Mouse (Mus musculus) forebrain, embryonic 14.5 days (tissue): ENCODE results near the gene Mitf. TPM values are rescaled to one million over a fixed set of nuclear protein-coding genes. Genes with fewer than 3 reads are reported as not detected.

Experiments
- ATAC-seq: fragments of 200-750 bp; cut with Nextera tagmentation; 2 replicates; pipeline ENCODE4 v1.8.0; 2017; ENCODE audit warnings: mild to moderate bottlenecking, moderate library complexity
- DNase-seq: peaks from one replicate; pipeline ENCODE4 v3.0.0-alpha.2; 2015; ENCODE audit warnings: low spot score
- H3K27ac ChIP-seq: fragments of 300-500 bp; sonication (generic); 2 replicates; pipeline ENCODE4 v1.5.1; 2014; ENCODE audit warnings: low read depth, mild to moderate bottlenecking, control low read depth, low read length, moderate library complexity
- H3K27me3 ChIP-seq: fragments of 300-500 bp; sonication (generic); replicated peaks from 2 replicates; pipeline ENCODE4 v1.6.1; 2014; ENCODE audit warnings: low read length, control low read depth, mixed read lengths; ENCODE audit not compliant: control insufficient read depth, insufficient read depth
- H3K36me3 ChIP-seq: fragments of 300-500 bp; sonication (generic); 2 replicates; pipeline ENCODE4 v1.6.1; 2014; ENCODE audit warnings: low read length, control low read depth; ENCODE audit not compliant: control insufficient read depth, insufficient read depth
- H3K4me1 ChIP-seq: fragments of 300-500 bp; sonication (generic); 2 replicates; pipeline ENCODE4 v1.6.1; 2014; ENCODE audit warnings: antibody characterized with exemption, low read length, control low read depth; ENCODE audit not compliant: control insufficient read depth, insufficient read depth
- H3K4me2 ChIP-seq: fragments of 300-500 bp; sonication (generic); 2 replicates; pipeline ENCODE4 v1.6.1; 2014; ENCODE audit warnings: mild to moderate bottlenecking, control low read depth, low read length
- H3K4me3 ChIP-seq: fragments of 300-500 bp; sonication (generic); 2 replicates; pipeline ENCODE4 v1.5.1; 2014; ENCODE audit warnings: low read depth, low read length, control low read depth
- H3K9ac ChIP-seq: fragments of 300-500 bp; sonication (generic); 2 replicates; pipeline ENCODE4 v1.6.1; 2014; ENCODE audit warnings: mild to moderate bottlenecking, low read length, control low read depth, moderate library complexity
- H3K9me3 ChIP-seq: fragments of 300-500 bp; sonication (generic); replicated peaks from 2 replicates; pipeline ENCODE4 v1.6.1; 2016; ENCODE audit warnings: low read length, control low read depth, mixed read lengths; ENCODE audit not compliant: control insufficient read depth
- WGBS: fragments of 180-500 bp; shearing (Covaris S2); extraction: QIAGEN DNeasy Blood & Tissue Kit; methylation state at CpG from one replicate; pipeline ENCODE4 v1.1.7; 2014; 5-methylcytosine and 5-hydroxymethylcytosine counted together
- polyA plus RNA-seq: library from polyadenylated mRNA; unstranded; fragments of >200 nt; fragmentation: Nextera tagmentation; extraction: Ambion mirVana; gene quantifications from 2 replicates; pipeline ENCODE4 v1.2.1, GENCODE M21; 2014

Gene Mitf
- polyA plus RNA-seq, 1 experiment from 2014 or later: 1.3 TPM

DNA sequence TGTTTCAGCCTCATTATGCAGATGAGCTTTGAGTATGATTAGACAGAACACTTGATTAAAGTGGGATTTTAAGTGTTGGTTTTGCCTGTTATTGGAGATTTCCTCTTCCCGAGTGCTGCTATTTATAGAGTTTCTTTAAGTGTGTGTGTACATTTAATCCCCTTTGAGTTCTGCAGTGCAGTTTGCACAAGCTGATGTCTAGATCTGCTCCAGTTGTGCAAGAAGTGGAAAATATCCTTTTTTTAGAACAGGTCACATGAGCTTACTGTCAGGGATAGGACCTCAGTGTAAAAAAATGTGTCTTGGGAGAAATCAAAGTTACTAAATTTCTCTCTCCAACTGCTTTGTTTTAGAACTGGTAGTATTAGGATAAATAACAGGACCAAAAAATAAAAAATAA lies 8.9 kb downstream of the Mitf start:
- DNase-seq: no peak
- H3K27ac ChIP-seq: no peak overlapping the region
- no peaks in the 10 kb centered on the region for H3K36me3 ChIP-seq
- H3K9ac ChIP-seq: no peak overlapping the region
- H3K4me3 ChIP-seq: no peak overlapping the region
- no peak for ATAC-seq
- H3K9me3 ChIP-seq: no peaks in the 10 kb centered on the region
- 50% methylated on average over 1 of the region's 1 CpGs for WGBS
- H3K4me2 ChIP-seq: no peak overlapping the region
- H3K27me3 ChIP-seq: no peaks in the 10 kb centered on the region
- H3K4me1 ChIP-seq: no peaks in the 10 kb centered on the region

DNA sequence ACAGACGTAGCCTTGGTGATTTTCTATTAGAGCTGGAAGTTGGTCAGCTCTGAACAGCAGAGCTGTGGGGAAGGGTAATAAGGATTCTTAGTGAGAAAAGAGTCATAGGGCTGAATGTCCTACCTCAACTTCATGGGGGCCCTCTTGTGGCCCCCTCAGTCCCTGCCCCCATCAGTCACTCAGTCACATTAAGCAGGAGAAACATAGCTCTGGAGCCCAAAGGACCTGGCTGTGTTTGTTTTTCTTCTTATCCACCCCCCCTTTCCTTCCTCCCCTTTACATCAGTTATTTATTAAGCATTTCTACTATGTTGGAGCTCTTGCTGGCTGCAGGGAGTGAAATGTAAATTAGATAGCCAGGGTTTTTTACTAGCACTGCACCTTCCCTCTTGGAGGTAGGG lies 10.0 kb downstream of the Mitf start:
- Histone ChIP-seq H3K9ac (no peak overlapping the region), H3K27me3 (no peaks in the 10 kb centered on the region), H3K27ac (no peak overlapping the region), H3K4me2 (no peak overlapping the region), H3K4me1 (no peaks in the 10 kb centered on the region), H3K4me3 (no peak overlapping the region), H3K9me3 (no peaks in the 10 kb centered on the region), H3K36me3 (no peaks in the 10 kb centered on the region)
- DNase-seq: no peak
- ATAC-seq: no peak
- 75% methylated on average over 1 of the region's 1 CpGs for WGBS

DNA sequence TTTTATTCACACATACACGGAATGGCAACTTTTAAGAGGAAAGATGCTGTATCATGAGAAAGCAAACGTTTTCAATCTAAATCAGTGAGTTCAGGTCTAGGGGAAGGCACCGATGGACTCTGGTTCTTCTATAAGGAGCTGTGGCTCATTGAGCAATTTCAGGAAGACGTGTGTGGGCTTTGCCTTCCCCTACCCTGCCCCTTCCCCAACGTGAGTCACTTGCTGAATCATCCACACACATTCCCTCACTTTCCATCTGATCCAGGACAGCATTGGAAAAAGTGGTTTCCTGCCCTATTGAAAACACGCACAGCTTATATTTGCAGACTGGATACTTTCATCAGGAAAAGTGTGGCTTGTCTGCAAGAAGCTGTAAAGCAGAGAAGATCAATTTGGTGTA lies 11.3 kb downstream of the Mitf start:
- Histone ChIP-seq H3K4me1 (no peaks in the 10 kb centered on the region), H3K36me3 (no peaks in the 10 kb centered on the region), H3K9ac (no peak overlapping the region), H3K9me3 (no peaks in the 10 kb centered on the region), H3K27ac (no peak overlapping the region), H3K4me2 (no peak overlapping the region), H3K27me3 (no peaks in the 10 kb centered on the region), H3K4me3 (no peak overlapping the region)
- WGBS: 57% methylated on average over 6 of the region's 6 CpGs
- DNase-seq (no peak), ATAC-seq (no peak)

DNA sequence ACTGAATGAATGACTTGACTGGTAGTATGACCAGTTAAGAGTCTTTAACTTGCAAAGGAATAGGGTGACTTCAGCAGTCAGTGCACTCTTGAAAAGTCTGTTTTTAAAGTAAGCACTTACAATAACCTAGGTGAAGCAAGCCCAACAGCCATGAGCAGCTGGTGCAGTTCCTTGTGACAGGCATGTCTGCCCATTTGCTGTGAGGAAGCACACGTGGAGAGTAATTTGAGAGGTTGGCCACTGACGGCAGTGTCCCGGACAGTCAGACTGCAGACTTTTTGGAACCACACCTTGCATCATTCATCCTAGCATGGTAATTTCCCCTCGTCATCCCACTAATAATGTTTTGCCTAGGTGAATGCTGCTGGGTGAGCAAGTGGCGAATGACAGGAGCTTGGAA lies 12.1 kb downstream of the Mitf start:
- Histone ChIP-seq H3K27me3 (no peaks in the 10 kb centered on the region), H3K9me3 (no peaks in the 10 kb centered on the region), H3K27ac (no peak overlapping the region), H3K4me2 (no peak overlapping the region), H3K36me3 (no peaks in the 10 kb centered on the region), H3K4me1 (no peaks in the 10 kb centered on the region), H3K9ac (no peak overlapping the region), H3K4me3 (no peak overlapping the region)
- no peak for DNase-seq
- WGBS: 89% methylated on average over 5 of the region's 5 CpGs
- no peak for ATAC-seq

DNA sequence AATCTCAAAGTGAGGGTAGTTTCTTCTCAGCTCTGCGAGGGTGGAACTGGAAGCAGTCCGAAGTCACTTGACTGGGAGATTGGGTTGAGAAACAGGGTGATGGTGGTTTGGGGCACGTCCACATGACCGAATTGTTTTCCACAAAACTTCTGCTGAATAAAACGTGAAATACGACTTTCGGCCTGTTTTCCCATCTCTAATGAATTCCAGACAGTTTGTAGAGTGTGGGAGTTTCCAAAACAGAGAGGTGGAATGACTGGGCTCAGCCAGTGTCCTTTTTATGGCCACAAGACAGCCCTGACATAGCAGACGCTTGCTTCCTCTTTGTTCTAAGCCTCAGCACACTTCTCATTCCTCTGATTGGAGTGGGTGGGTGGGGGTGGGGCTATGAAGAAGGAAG lies 13.7 kb downstream of the Mitf start:
- no peaks in the 10 kb centered on the region for H3K27me3 ChIP-seq
- no peak overlapping the region for H3K4me2 ChIP-seq
- H3K27ac ChIP-seq: no peak overlapping the region
- no peak overlapping the region for H3K9ac ChIP-seq
- no peak overlapping the region for H3K4me3 ChIP-seq
- no peak for DNase-seq
- ATAC-seq: no peak
- no peaks in the 10 kb centered on the region for H3K4me1 ChIP-seq
- H3K9me3 ChIP-seq: no peaks in the 10 kb centered on the region
- 86% methylated on average over 8 of the region's 8 CpGs for WGBS
- no peaks in the 10 kb centered on the region for H3K36me3 ChIP-seq

DNA sequence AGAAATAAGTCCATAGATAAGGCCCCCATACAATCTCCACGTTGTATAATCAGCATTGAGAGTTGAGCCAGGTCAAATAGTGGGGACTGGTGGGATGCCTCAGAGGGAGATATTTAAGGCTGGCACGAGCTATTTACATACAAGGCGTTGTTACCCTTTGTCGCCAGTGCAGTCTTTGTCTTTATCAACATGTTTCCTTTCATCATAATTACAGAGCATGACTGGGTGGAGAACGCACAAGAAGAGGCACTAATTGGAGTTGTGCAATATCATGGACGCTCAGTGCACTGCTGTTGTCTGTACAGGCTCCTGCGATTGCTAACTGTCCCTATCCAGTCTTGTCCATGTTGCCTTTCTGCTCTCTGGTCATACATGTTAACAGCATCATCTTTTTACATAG lies 15.0 kb downstream of the Mitf start:
- DNase-seq: no peak
- H3K9me3 ChIP-seq: no peaks in the 10 kb centered on the region
- H3K4me2 ChIP-seq: no peak overlapping the region
- H3K4me1 ChIP-seq: no peaks in the 10 kb centered on the region
- no peaks in the 10 kb centered on the region for H3K36me3 ChIP-seq
- no peak overlapping the region for H3K4me3 ChIP-seq
- no peaks in the 10 kb centered on the region for H3K27me3 ChIP-seq
- H3K9ac ChIP-seq: no peak overlapping the region
- no peak for ATAC-seq
- 81% methylated on average over 7 of the region's 7 CpGs for WGBS
- H3K27ac ChIP-seq: no peak overlapping the region

DNA sequence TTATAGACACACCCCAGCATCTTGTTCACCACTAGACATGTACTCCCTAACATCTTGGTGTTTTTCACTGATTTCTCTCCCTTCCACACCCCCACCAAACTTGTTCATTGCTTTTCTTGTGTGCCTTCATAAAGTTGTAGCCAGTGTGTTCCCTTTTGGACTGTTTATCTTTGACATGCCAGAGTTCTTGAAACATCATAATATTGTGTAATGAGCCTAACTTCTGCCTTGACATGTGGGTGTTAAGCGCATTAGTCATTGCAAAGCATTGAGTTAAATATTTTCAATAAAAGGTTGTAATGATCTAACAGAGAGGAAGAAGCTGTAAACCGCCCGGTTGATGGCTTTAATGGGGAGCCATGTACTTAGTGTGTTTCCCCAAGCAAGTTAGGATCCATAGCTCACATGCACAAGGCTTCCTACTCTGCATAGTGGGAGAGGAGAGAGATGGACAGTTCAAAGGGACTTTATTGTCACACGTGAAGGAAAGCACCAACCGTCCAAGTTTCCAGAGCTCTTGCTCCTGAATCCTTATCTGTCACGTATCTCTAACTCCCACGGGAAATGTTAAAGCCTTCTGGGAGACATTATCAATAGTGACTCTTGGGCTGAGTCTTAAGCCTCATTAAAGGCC lies 19.9 kb downstream of the Mitf start:
- H3K27ac ChIP-seq: no peak overlapping the region
- DNase-seq (no peak), ATAC-seq (no peak)
- H3K4me1 ChIP-seq: no peaks in the 10 kb centered on the region
- H3K36me3 ChIP-seq: no peaks in the 10 kb centered on the region
- H3K27me3 ChIP-seq: no peaks in the 10 kb centered on the region
- H3K4me2 ChIP-seq: no peak overlapping the region
- H3K9ac ChIP-seq: no peak overlapping the region
- WGBS: 94% methylated on average over 7 of the region's 7 CpGs
- no peak overlapping the region for H3K4me3 ChIP-seq
- H3K9me3 ChIP-seq: no peaks in the 10 kb centered on the region

DNA sequence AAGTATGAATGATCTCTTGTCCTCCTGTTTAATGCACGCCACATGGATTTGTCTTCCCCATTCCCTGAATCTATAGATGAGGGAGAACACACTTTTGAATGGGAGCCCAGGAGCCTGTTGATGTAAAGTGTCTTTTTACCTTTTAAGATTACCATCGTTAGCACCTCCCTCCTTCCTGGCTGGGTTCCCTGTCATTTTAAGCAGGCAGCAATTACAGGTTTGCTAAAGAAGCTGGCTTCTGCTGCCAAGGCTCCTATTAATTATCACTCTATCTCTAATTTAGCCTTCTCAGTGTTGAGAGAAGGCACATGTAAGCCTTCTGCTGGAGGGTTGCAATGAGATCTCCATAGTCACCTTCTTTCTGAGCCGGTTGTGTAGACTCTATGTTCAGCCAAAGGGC lies 21.2 kb downstream of the Mitf start:
- Histone ChIP-seq H3K9me3 (no peaks in the 10 kb centered on the region), H3K4me1 (no peaks in the 10 kb centered on the region), H3K4me2 (no peak overlapping the region), H3K27me3 (no peaks in the 10 kb centered on the region), H3K9ac (no peak overlapping the region), H3K36me3 (no peaks in the 10 kb centered on the region), H3K27ac (no peak overlapping the region), H3K4me3 (no peak overlapping the region)
- 32% methylated on average over 3 of the region's 3 CpGs for WGBS
- peak; percentile 62 for DNase-seq
- ATAC-seq: no peak

DNA sequence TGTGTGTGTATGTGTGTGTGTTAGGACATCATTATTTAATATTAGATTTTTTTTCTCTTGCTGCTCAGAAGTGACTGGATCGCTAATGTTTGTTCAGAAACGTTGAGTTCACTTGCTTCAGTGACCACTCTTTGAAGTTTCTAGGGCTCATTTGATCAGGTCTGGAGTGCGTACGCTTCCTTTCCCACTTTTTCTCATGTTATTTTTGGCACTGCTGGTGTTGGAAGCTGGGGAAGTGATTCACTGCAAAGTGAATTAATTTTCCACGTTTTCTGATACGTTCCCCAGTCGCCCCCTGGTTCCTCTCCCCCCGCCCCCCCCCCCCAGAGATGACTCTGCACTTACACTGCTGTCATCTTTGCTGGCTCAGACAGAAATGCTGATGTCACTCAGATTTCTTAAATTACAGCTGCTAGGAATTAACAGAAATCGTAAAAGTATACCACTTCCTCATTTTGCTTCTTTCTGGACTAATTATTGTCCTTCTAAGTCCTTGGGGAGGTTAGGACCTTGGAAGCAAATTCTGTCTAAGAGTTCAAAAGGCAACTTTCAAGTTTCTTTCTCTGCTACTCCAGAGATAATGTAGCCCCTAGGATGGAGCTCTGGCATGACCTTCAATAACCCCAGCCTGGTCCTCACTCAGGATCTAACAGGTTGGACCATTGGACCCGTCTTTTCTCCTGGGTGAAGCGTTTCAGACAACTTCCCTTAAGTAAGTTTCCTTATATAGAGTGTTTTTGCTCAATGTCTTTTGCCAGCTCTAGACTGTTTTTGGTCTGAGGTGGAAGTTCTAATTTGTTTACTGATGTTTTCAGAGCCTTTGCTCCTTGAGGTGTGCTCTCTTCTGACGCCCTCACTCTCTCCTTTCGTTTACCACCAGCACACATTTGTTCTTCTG lies 22.2 kb downstream of the Mitf start:
- no peak for ATAC-seq

More for the DNA sequence above, 22.2 kb downstream of the Mitf start:
- DNase-seq: no peak
- H3K4me3 ChIP-seq: no peak overlapping the region
- no peaks in the 10 kb centered on the region for H3K36me3 ChIP-seq
- no peak overlapping the region for H3K27ac ChIP-seq
- 70% methylated on average over 13 of the region's 13 CpGs for WGBS
- H3K9me3 ChIP-seq: no peaks in the 10 kb centered on the region
- H3K4me1 ChIP-seq: no peaks in the 10 kb centered on the region
- H3K9ac ChIP-seq: no peak overlapping the region
- no peaks in the 10 kb centered on the region for H3K27me3 ChIP-seq
- H3K4me2 ChIP-seq: no peak overlapping the region
